Mouse (Mus musculus) lung, postnatal 0 days (tissue): ENCODE data around the gene Ksr1.

Source experiments
- CTCF ChIP-seq: IDR thresholded peaks from 2 replicates; pipeline ENCODE4 v1.5.1; 2016; ENCODE audit warnings: antibody characterized with exemption, mild to moderate bottlenecking
- EP300 ChIP-seq: IDR thresholded peaks from 2 replicates; pipeline ENCODE4 v1.6.1; 2016; ENCODE audit warnings: antibody characterized with exemption, mild to moderate bottlenecking, control low read depth

DNA sequence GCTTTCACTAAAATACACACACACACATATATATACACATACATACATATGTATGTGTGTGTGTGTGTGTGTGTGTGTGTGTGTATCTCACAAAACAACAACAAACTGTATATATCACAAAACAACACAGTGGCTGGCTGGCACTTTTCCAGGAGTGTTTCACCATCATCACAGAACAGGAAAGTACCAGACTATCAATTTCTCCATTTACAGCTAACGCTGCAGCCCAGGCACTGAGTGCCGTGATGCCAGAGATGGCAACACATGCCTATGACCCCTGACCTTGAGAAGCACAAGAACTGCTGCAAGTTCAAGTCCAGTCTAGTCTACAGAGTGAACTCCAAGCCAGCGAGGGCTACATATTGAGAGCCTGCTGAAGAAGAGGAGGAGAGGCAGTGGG, 26.1 kb downstream of the Ksr1 start:
- TF ChIP-seq EP300 (no peak), CTCF (no peak)
